Mouse (Mus musculus) liver, postnatal 0 days (tissue): ENCODE measurements at regions not wholly inside any gene's neighbourhood (a gene's known extent, or its start where the extent isn't known, plus 50 kb on each side); places are given as distances from the start of the nearest gene placed in this dataset.

Experiments
- CTCF ChIP-seq: sonication (generic); IDR thresholded peaks from 2 replicates; pipeline ENCODE4 v1.5.1; 2016; ENCODE audit warnings: antibody characterized with exemption, low read depth
- EP300 ChIP-seq: IDR thresholded peaks from 2 replicates; pipeline ENCODE4 v1.6.1; 2016; ENCODE audit warnings: antibody characterized with exemption, low read depth, mild to moderate bottlenecking

DNA sequence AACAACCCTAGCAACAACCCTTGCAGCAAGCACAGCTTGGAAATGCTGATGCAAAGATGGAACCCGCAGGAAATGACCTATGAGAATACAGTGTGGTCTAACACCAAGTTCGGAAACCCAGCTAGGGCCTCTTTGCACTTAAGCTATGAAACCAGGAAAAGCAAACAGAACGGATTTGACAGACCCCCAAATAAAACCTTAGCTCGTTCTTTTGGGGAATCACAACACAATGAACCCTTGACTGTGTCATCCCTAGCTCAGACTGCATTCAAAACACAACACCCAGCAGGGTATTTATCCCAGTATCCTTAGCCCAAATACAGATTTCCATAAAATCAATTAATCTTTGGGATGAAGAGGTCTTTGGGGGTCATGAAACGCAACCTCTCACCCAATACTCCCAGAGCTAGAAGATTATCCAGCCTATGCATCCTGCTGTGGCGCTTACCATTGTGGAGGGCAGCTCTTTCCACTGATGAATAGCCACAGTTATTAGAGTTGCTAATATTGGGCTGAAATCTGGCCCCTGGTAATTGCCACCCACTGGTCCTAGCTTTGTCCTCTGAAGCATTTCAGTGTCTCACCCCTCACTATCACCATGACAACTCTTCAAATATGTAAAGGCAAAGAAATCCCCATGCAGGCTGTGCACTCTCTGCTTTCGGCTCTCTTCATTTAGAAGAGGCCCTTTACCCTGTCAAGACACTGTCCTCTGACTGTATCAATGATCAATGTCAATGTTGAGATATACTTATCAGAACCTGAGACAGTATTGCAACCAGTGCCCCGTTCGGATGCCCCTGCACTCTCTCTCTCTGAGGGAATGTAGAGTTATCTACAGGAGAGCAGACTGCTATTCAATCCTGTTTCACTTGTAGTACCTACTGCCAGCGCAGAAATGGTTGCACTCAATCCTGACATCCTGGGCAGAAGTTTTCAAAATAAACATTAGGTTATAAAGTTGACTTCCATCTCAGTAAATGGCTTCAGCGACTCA lies 277.7 kb downstream of the Ube2cbp start:
- TF ChIP-seq CTCF: no peak
- no peak for TF ChIP-seq EP300
